Mouse (Mus musculus): ENCODE results near the gene Ankrd55. TPM values are rescaled to one million over a fixed set of nuclear protein-coding genes. Genes with fewer than 3 reads are reported as not detected.

The Ankrd55 gene
- polyA plus RNA-seq, 1 experiment = 0.18 TPM

DNA sequence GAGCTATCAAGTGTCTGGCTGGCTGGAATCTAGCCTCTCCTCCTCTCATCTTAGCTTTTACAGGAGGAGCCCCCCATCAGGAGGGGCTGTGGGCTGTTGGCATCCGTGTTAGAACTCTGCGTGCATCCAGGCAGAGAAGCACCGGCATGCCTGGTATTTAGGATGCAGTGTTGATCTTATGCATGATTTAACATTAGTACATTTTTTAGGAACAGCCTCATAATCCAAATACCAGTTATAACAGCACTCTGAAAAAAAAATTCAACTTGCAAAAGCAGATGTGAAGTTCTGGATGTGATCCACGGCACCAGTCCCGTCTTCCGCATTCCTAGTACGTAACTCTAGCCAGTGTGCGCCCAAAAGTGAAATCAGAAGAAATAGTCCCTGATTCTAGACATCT is 52.0 kb downstream of the Ankrd55 start:
- Histone ChIP-seq H3K79me3 (ENCODE audit: low read depth) (no peaks in the 10 kb centered on the region), H3K36me3 (ENCODE audit: control insufficient read depth, insufficient read depth) (no peaks in the 10 kb centered on the region), H3K79me2 (ENCODE audit: control insufficient read depth, insufficient read depth) (no peaks in the 10 kb centered on the region), H3K4me3 (ENCODE audit: insufficient read depth, poor library complexity, severe bottlenecking) (no peak overlapping the region), H3ac (ENCODE audit: control insufficient read depth, insufficient read length, low read depth) (no peak overlapping the region), H3K27me3 (ENCODE audit: control insufficient read depth, insufficient read depth, insufficient read length) (no peaks in the 10 kb centered on the region)
- TF ChIP-seq MAX (IDR thresholded peaks at IDR 0.05) (no peak), MYOG (IDR thresholded peaks at IDR 0.05; ENCODE audit: control insufficient read depth, extremely low read depth, insufficient read length) (no peak), USF1 (IDR thresholded peaks at IDR 0.05; ENCODE audit: low read depth) (no peak), CTCF (IDR thresholded peaks at IDR 0.05; ENCODE audit: control insufficient read depth, insufficient read depth, insufficient read length) (no peak), FOSL1 (IDR thresholded peaks at IDR 0.05; ENCODE audit: insufficient read depth, low read length, poor library complexity, severe bottlenecking) (no peak), CEBPB (IDR thresholded peaks at IDR 0.05; ENCODE audit: low read depth) (no peak), MYOD1 (IDR thresholded peaks at IDR 0.05; ENCODE audit: control insufficient read depth, insufficient read length, low read depth) (no peak)

DNA sequence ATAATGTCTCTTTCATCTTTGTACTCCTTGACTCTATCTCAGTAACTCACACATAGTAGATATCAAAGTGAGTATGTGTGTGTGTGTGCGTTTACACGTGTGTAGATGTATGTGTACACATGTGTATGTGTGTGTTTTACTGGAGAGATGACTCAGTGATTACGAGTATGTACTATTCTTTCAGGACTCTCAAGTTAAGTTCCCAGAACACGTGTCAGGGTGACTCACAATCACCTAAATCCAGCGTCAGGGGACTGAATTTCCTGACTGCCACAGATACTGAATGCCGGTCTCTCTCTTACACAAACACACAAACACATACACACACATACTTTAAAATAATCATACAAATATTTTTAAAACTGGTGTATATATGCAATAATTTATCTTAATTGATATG is 52.5 kb downstream of the Ankrd55 start:
- no peaks in the 10 kb centered on the region for H3K79me3 ChIP-seq (ENCODE audit: low read depth)
- H3K79me2 ChIP-seq (ENCODE audit: control insufficient read depth, insufficient read depth) = no peaks in the 10 kb centered on the region
- H3K4me3 ChIP-seq (ENCODE audit: insufficient read depth, poor library complexity, severe bottlenecking) = no peak overlapping the region
- no peaks in the 10 kb centered on the region for H3K27me3 ChIP-seq (ENCODE audit: control insufficient read depth, insufficient read depth, insufficient read length)
- TF ChIP-seq MAX (IDR thresholded peaks at IDR 0.05) = no peak
- TF ChIP-seq USF1 (IDR thresholded peaks at IDR 0.05; ENCODE audit: low read depth) = peak; percentile 55
- TF ChIP-seq MYOG (IDR thresholded peaks at IDR 0.05; ENCODE audit: control insufficient read depth, extremely low read depth, insufficient read length) = no peak
- no peaks in the 10 kb centered on the region for H3K36me3 ChIP-seq (ENCODE audit: control insufficient read depth, insufficient read depth)
- H3ac ChIP-seq (ENCODE audit: control insufficient read depth, insufficient read length, low read depth) = no peak overlapping the region

DNA sequence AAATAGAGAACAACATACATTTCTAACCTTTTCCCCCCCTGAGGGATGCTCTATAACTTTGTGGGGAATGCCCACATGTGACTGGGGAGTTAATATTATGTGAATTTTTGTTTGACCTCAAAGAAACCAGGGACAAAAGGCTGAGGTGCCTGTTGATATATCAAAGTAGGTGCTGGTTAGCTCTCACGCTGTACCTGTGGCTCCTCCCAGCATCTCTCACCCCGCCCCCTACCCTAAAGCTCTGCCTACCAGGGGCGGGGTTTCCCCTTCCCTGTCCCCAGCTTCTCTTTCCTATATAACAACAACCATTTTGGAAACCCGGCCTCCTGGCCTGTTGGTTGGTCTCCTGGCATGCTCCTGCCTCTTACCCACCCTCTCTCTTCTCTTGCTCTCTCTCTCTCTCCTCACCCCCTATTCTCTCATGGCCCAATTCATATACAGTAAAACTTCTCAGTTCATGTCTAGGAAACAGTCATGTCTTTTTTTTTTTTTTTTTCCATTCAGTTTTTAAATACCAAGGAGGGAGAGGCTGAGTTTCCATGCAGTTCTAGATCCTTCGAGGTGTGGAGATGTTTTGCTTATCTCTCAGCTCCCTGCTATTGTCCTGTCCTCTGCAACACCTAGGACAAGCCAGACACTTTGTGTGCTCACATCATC is 54.8 kb downstream of the Ankrd55 start:
- H3K79me3 ChIP-seq (ENCODE audit: low read depth) = no peaks in the 10 kb centered on the region
- TF ChIP-seq CEBPB (IDR thresholded peaks at IDR 0.05; ENCODE audit: low read depth) = no peak
- TF ChIP-seq FOSL1 (IDR thresholded peaks at IDR 0.05; ENCODE audit: insufficient read depth, low read length, poor library complexity, severe bottlenecking) = no peak
- no peak for TF ChIP-seq USF1 (IDR thresholded peaks at IDR 0.05; ENCODE audit: low read depth)
- no peak for TF ChIP-seq CTCF (IDR thresholded peaks at IDR 0.05; ENCODE audit: control insufficient read depth, insufficient read depth, insufficient read length)
- TF ChIP-seq MYOG (IDR thresholded peaks at IDR 0.05; ENCODE audit: control insufficient read depth, extremely low read depth, insufficient read length) = no peak
- TF ChIP-seq MYOD1 (IDR thresholded peaks at IDR 0.05; ENCODE audit: control insufficient read depth, insufficient read length, low read depth) = no peak
- no peak for TF ChIP-seq MAX (IDR thresholded peaks at IDR 0.05)
- no peaks in the 10 kb centered on the region for H3K27me3 ChIP-seq (ENCODE audit: control insufficient read depth, insufficient read depth, insufficient read length)
- H3K79me2 ChIP-seq (ENCODE audit: control insufficient read depth, insufficient read depth) = no peaks in the 10 kb centered on the region
- no peaks in the 10 kb centered on the region for H3K36me3 ChIP-seq (ENCODE audit: control insufficient read depth, insufficient read depth)
- no peak overlapping the region for H3K4me3 ChIP-seq (ENCODE audit: insufficient read depth, poor library complexity, severe bottlenecking)
- H3ac ChIP-seq (ENCODE audit: control insufficient read depth, insufficient read length, low read depth) = no peak overlapping the region

DNA sequence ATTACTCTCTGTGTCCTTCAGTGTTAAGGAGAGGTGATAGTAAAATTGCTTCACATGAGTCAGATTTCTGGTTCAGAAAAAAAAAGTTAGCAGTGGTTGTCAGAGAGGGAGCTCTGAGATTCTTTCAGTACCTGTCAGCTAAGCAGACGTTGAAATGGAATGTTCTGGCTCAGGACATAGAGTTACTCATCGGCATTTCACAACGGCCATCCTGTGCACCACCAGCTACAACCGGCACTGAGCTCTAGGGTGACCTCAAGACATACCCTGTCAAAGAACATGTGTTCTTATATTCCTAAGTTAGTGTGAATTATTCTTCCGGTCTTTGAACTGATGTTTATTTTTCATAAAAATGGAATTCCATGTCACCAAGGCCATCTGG is 55.4 kb downstream of the Ankrd55 start:
- Histone ChIP-seq H3K79me3 (ENCODE audit: low read depth) (no peaks in the 10 kb centered on the region), H3K79me2 (ENCODE audit: control insufficient read depth, insufficient read depth) (no peaks in the 10 kb centered on the region), H3ac (ENCODE audit: control insufficient read depth, insufficient read length, low read depth) (no peak overlapping the region), H3K36me3 (ENCODE audit: control insufficient read depth, insufficient read depth) (no peaks in the 10 kb centered on the region), H3K27me3 (ENCODE audit: control insufficient read depth, insufficient read depth, insufficient read length) (no peaks in the 10 kb centered on the region), H3K4me3 (ENCODE audit: insufficient read depth, poor library complexity, severe bottlenecking) (no peak overlapping the region)
- TF ChIP-seq MYOG (IDR thresholded peaks at IDR 0.05; ENCODE audit: control insufficient read depth, extremely low read depth, insufficient read length) (no peak), CTCF (IDR thresholded peaks at IDR 0.05; ENCODE audit: control insufficient read depth, insufficient read depth, insufficient read length) (no peak), MYOD1 (IDR thresholded peaks at IDR 0.05; ENCODE audit: control insufficient read depth, insufficient read length, low read depth) (no peak), CEBPB (IDR thresholded peaks at IDR 0.05; ENCODE audit: low read depth) (no peak), FOSL1 (IDR thresholded peaks at IDR 0.05; ENCODE audit: insufficient read depth, low read length, poor library complexity, severe bottlenecking) (no peak)

DNA sequence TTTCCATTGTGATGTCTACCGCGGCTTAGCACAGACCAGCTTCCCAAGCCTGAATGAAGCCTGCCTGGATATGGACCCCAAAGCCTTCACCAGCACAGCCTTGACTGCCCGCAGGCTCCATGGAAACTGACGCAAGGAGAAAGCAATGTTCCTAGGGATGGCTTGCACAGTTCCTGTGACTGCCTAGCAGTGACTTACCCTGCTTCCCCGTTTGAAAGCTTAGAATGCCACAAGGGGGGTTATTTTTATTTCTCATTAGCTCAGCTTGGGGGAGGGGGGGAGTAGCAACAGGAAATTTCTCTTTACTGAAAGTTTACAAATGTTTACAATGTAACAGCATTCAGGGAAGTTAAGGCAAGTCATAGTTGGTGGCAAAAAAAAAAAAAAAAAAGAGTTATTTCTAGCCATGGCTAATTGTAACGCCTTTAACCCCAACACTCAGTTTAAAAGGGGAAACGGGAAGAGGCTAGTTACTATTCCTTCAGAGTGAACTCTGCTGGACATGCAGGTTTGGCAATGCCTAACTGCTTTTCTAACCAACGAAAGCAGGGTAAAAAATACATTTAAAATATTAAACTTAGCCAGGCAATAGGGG is 56.1 kb downstream of the Ankrd55 start:
- Histone ChIP-seq H3K79me3 (ENCODE audit: low read depth) (no peaks in the 10 kb centered on the region), H3K79me2 (ENCODE audit: control insufficient read depth, insufficient read depth) (no peaks in the 10 kb centered on the region), H3ac (ENCODE audit: control insufficient read depth, insufficient read length, low read depth) (no peak overlapping the region), H3K4me3 (ENCODE audit: insufficient read depth, poor library complexity, severe bottlenecking) (no peak overlapping the region), H3K36me3 (ENCODE audit: control insufficient read depth, insufficient read depth) (no peaks in the 10 kb centered on the region), H3K27me3 (ENCODE audit: control insufficient read depth, insufficient read depth, insufficient read length) (no peaks in the 10 kb centered on the region)
- TF ChIP-seq USF1 (IDR thresholded peaks at IDR 0.05; ENCODE audit: low read depth) = no peak
- no peak for TF ChIP-seq FOSL1 (IDR thresholded peaks at IDR 0.05; ENCODE audit: insufficient read depth, low read length, poor library complexity, severe bottlenecking)

DNA sequence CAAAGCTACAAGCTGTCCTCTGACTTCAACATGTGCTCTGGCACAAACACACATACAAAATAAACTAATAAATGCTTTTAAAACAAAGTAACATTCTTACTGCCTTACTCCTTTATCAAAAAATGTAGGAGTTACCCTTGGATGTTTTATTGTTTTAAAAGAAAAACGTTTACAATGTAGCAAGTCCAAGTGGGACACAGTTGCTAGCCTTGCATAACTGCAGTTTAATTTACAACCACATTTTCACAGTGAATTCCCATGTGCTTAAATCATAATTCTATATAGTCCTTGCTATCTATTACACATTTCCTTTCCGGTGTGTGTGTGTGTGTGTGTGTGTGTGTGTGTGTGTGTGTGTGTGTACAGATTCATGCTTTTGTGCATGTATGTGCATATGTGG is 57.3 kb downstream of the Ankrd55 start:
- Histone ChIP-seq H3K4me3 (ENCODE audit: insufficient read depth, poor library complexity, severe bottlenecking) (no peak overlapping the region), H3K79me3 (ENCODE audit: low read depth) (no peaks in the 10 kb centered on the region), H3K27me3 (ENCODE audit: control insufficient read depth, insufficient read depth, insufficient read length) (no peaks in the 10 kb centered on the region), H3K79me2 (ENCODE audit: control insufficient read depth, insufficient read depth) (no peaks in the 10 kb centered on the region), H3K36me3 (ENCODE audit: control insufficient read depth, insufficient read depth) (no peaks in the 10 kb centered on the region), H3ac (ENCODE audit: control insufficient read depth, insufficient read length, low read depth) (no peak overlapping the region)
- no peak for TF ChIP-seq CTCF (IDR thresholded peaks at IDR 0.05; ENCODE audit: control insufficient read depth, insufficient read depth, insufficient read length)
